21 mouse cellular contexts compared by ENCODE assay signal in the genomic region with DNA sequence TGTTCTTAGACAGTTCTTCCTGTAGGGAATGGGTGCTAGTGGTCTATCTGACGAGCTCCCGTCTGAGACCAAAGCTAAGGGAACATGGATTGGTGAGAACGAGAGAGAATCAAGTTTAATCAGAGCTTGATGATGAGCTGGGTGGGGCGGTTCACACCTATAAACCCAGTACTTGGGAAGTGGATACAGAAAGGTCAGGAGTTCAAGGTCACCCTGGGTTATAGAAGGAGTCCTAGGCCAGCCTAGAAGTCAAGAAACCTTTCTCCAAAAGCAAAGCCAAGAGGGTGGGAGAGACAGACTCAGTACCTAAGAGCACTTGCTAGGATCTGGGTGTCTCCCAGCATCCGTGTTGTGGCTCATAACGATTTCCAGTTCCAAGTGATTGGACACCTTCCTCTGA. TPM values are rescaled to one million over a fixed set of nuclear protein-coding genes. Genes with fewer than 3 reads are reported as not detected.
"Had no signal": no experiment of that assay in that cellular context is flagged by ENCODE, and none has a peak within 500 bp of the region (broad histone marks: within the 10 kb centered on the region; RNA-seq: fewer than 3 reads in every experiment).

No protein-coding gene starts in this region.

- H3K4me1 ChIP-seq: liver, embryonic 15.5 days; lung, embryonic 15.5 days; megakaryocyte, embryonic 14.5 days; stomach, embryonic 15.5 days had no signal

- H3K4me3 ChIP-seq: liver, embryonic 15.5 days; lung, embryonic 15.5 days; megakaryocyte, embryonic 14.5 days; midbrain, embryonic 12.5 days; midbrain, embryonic 15.5 days; neural tube, embryonic 12.5 days; stomach, embryonic 15.5 days had no signal

- H3K27me3 ChIP-seq: liver, embryonic 15.5 days; lung, embryonic 15.5 days; midbrain, embryonic 12.5 days; midbrain, embryonic 15.5 days; neural tube, embryonic 12.5 days; stomach, embryonic 15.5 days had no signal

- H3K9me3 ChIP-seq: liver, embryonic 15.5 days; lung, embryonic 15.5 days; megakaryocyte, embryonic 14.5 days; midbrain, embryonic 12.5 days; midbrain, embryonic 15.5 days; neural tube, embryonic 12.5 days; stomach, embryonic 15.5 days had no signal

- H3K27ac ChIP-seq: liver, embryonic 15.5 days; lung, embryonic 15.5 days; macrophage; midbrain, embryonic 12.5 days; midbrain, embryonic 15.5 days; neural tube, embryonic 12.5 days; stomach, embryonic 15.5 days; stomach, postnatal 0 days had no signal

- H3K36me3 ChIP-seq: liver, embryonic 15.5 days; lung, embryonic 15.5 days; neural tube, embryonic 12.5 days; stomach, embryonic 15.5 days had no signal

- DNase-seq: liver, postnatal 0 days; lung, adult 2 months; lung, postnatal 14 days; lung, postnatal 36 days; retina, postnatal 1 day; right cerebral cortex, adult 18-20 months; right cerebral cortex, postnatal 14 days; thymus, adult 2 months; thymus, postnatal 25 days; thymus, postnatal 4 days had no signal

RNA-seq across cellular contexts. Expression of gene Dlgap3, which starts 21.9 kb away (rescaled TPM):
- total RNA-seq: megakaryocyte progenitor cell, adult 5-6 weeks; monocyte, adult 5-6 weeks had no signal
- polyA plus RNA-seq: macrophage had no signal
